Mouse (Mus musculus): ENCODE data around the gene Aif1l. TPM values are rescaled to one million over a fixed set of nuclear protein-coding genes. Genes with fewer than 3 reads are reported as not detected.
"Not testable (repeated sequence)": the region's sequence is repeated elsewhere in the genome, so short reads cannot be mapped to it uniquely, and the experiment has no call there.

Gene Aif1l
- total RNA-seq (2021), result 1 to 10 TPM; 2.5 to 3.5 TPM
- long read RNA-seq, experiment 1, partial matches to known transcripts, result 0 of 1 reads
- long read RNA-seq, experiment 1, other reads (novel, unspliced or antisense), result 1 of 1 reads
- long read RNA-seq, experiment 2, partial matches to known transcripts, result 0 of 1 reads
- long read RNA-seq, experiment 2, other reads (novel, unspliced or antisense), result 0 of 1 reads

- DNase-seq, result peak; percentile 51 to 65
These were observed at the start of gene Aif1l for GRCm38 (mm10) chr2:31950058-31950871. TSS of gene Aif1l (plus strand) at chr2:31950139.

- no peak for DNase-seq
These were observed 49.0 kb upstream of the Aif1l start for GRCm38 (mm10) chr2:31900932-31901331.

- no peak for DNase-seq
These were observed 48.1 kb upstream of the Aif1l start for GRCm38 (mm10) chr2:31901659-31902362.

- DNase-seq, result peak; percentile 18 to 36
These were observed 45.9 kb upstream of the Aif1l start for GRCm38 (mm10) chr2:31904089-31904488.

GRCm38 (mm10) chr2:31904622-31905021 is 45.3 kb upstream of the Aif1l start:
- no peak for DNase-seq

GRCm38 (mm10) chr2:31905682-31906081 is 44.3 kb upstream of the Aif1l start:
- no peak for DNase-seq

GRCm38 (mm10) chr2:31906407-31906806 is 43.5 kb upstream of the Aif1l start:
- no peak for DNase-seq

- no peak for DNase-seq
These were observed 37.4 kb upstream of the Aif1l start for GRCm38 (mm10) chr2:31912575-31912974.

GRCm38 (mm10) chr2:31914213-31914612 is 35.7 kb upstream of the Aif1l start:
- not testable (repeated sequence) for DNase-seq

GRCm38 (mm10) chr2:31915112-31915511 is 34.8 kb upstream of the Aif1l start:
- DNase-seq, result peak; percentile 57 to 90

- DNase-seq, result peak; percentile 28 to 31
These were observed 32.3 kb upstream of the Aif1l start for GRCm38 (mm10) chr2:31917636-31918035.

- DNase-seq, result no peak
These were observed 26.3 kb upstream of the Aif1l start for GRCm38 (mm10) chr2:31923645-31924044.

- no peak for DNase-seq
These were observed 25.1 kb upstream of the Aif1l start for GRCm38 (mm10) chr2:31924811-31925210.

GRCm38 (mm10) chr2:31925936-31926335 is 24.0 kb upstream of the Aif1l start:
- DNase-seq, result no peak

- DNase-seq, result no peak
These were observed 20.3 kb upstream of the Aif1l start for GRCm38 (mm10) chr2:31929664-31930063.

GRCm38 (mm10) chr2:31934551-31934950 is 15.4 kb upstream of the Aif1l start:
- DNase-seq, result no peak

GRCm38 (mm10) chr2:31935054-31935453 is 14.9 kb upstream of the Aif1l start:
- DNase-seq, result no peak

- no peak for DNase-seq
These were observed 11.6 kb upstream of the Aif1l start for GRCm38 (mm10) chr2:31938298-31938697.

GRCm38 (mm10) chr2:31943011-31943410 is 6.9 kb upstream of the Aif1l start:
- no peak for DNase-seq

GRCm38 (mm10) chr2:31945580-31945979 is 4.4 kb upstream of the Aif1l start:
- DNase-seq, result peak in 1 of 2 experiments; percentile 14

- peak; percentile 54 to 78 for DNase-seq
These were observed 1.5 kb upstream of the Aif1l start for GRCm38 (mm10) chr2:31948392-31948791.

GRCm38 (mm10) chr2:31948801-31949200 is 1.1 kb upstream of the Aif1l start:
- DNase-seq, result no peak

GRCm38 (mm10) chr2:31950966-31951365 is 1.0 kb downstream of the Aif1l start:
- no peak for DNase-seq

Measured in heart, adult 18-20 months (tissue).